Mouse (Mus musculus) intestine, embryonic 16.5 days (tissue): ENCODE data around the gene Gm5286. TPM values are rescaled to one million over a fixed set of nuclear protein-coding genes. Genes with fewer than 3 reads are reported as not detected.
"Not testable (repeated sequence)": the region's sequence is repeated elsewhere in the genome, so short reads cannot be mapped to it uniquely, and the experiment has no call there.

Experiments
- ATAC-seq: fragments of 200-750 bp; cut with Nextera tagmentation; 2 replicates; pipeline ENCODE4 v1.8.0; 2017; ENCODE audit warnings: moderate TSS enrichment, moderate library complexity
- H3K27ac ChIP-seq: fragments of 300-500 bp; sonication (generic); 2 replicates; pipeline ENCODE4 v1.5.1; 2014; ENCODE audit warnings: mild to moderate bottlenecking, low read length
- H3K27me3 ChIP-seq: fragments of 300-500 bp; sonication (generic); replicated peaks from 2 replicates; pipeline ENCODE4 v1.6.1; 2014; ENCODE audit warnings: low read length, control low read depth, mixed read lengths; ENCODE audit not compliant: control insufficient read depth, insufficient read depth
- H3K36me3 ChIP-seq: fragments of 300-500 bp; sonication (generic); 2 replicates; pipeline ENCODE4 v1.6.1; 2014; ENCODE audit warnings: low read length, control low read depth; ENCODE audit not compliant: control insufficient read depth, insufficient read depth
- H3K4me1 ChIP-seq: fragments of 300-500 bp; sonication (generic); 2 replicates; pipeline ENCODE4 v1.6.1; 2014; ENCODE audit warnings: low read length, control low read depth, mixed read lengths; ENCODE audit not compliant: control insufficient read depth, insufficient read depth
- H3K4me2 ChIP-seq: fragments of 300-500 bp; sonication (generic); 2 replicates; pipeline ENCODE4 v1.6.1; 2014; ENCODE audit warnings: low read depth, low read length, control low read depth
- H3K4me3 ChIP-seq: fragments of 300-500 bp; sonication (generic); 2 replicates; pipeline ENCODE4 v1.5.1; 2014; ENCODE audit warnings: mild to moderate bottlenecking, low read length
- H3K9ac ChIP-seq: fragments of 300-500 bp; sonication (generic); 2 replicates; pipeline ENCODE4 v1.6.1; 2014; ENCODE audit warnings: low read depth, low read length
- H3K9me3 ChIP-seq: fragments of 300-500 bp; sonication (generic); 2 replicates; pipeline ENCODE4 v1.6.1; 2016; ENCODE audit warnings: low read length, control low read depth; ENCODE audit not compliant: control insufficient read depth
- WGBS: fragments of 180-500 bp; shearing (Covaris S2); extraction: QIAGEN DNeasy Blood & Tissue Kit; methylation state at CpG from one replicate; pipeline ENCODE4 v1.1.7; 2014; 5-methylcytosine and 5-hydroxymethylcytosine counted together
- polyA plus RNA-seq: library from polyadenylated mRNA; unstranded; fragments of >200 nt; fragmentation: Nextera tagmentation; extraction: Ambion mirVana; gene quantifications from 2 replicates; pipeline ENCODE4 v1.2.1, GENCODE M21; 2015

Gm5286 gene
- not detected in 2 replicates for polyA plus RNA-seq

DNA sequence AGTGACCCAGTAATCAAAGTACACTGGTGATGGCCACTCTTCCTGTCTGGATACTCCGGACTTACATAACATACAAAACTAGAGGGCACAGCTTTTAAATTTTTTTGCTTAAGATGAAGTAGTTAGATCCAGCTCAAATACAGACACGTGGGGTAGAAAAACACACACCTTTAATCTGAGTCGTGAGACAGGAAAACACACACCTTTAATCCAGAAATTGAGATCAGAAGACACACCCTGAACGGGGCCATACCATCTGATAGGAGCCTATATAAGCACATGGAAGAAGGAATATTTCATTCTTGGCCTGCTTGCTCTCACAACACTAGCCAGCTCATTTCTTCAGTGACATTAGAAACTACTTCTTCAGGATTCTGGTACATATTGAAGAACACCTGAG is at the start of gene Gm5286:
Gene Gm5286, plus strand, starts transcription at position 301 of the 400 bp plus-strand sequence.
- H3K9ac ChIP-seq, H3K27me3 ChIP-seq, H3K9me3 ChIP-seq, H3K4me3 ChIP-seq, ATAC-seq, H3K4me2 ChIP-seq, H3K36me3 ChIP-seq, H3K4me1 ChIP-seq, H3K27ac ChIP-seq: not testable (repeated sequence)
- WGBS = 83% methylated on average over 2 of the region's 4 CpGs

DNA sequence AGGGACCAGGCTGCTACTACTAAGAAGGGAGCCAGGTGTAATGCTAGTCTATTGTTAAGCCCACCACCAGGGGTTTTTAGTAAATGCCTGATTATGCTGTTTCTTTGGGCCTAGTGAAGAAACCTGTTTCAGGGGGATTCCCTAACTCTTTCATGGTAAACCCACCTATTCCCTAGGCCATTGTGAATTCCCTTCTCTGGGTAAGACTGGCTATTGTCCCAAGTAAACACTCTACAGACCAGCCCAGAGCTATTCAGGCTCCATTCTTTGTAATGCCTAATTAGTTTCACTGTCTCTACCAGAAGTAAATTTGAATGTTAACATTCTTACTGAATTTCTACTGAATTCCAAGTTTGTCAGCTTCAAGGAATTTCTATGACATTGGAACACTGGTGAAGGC is 29.2 kb upstream of the Gm5286 start:
- H3K36me3 ChIP-seq, H3K27me3 ChIP-seq, H3K27ac ChIP-seq, H3K4me2 ChIP-seq, H3K4me1 ChIP-seq, H3K4me3 ChIP-seq, H3K9me3 ChIP-seq, H3K9ac ChIP-seq, ATAC-seq: not testable (repeated sequence)

DNA sequence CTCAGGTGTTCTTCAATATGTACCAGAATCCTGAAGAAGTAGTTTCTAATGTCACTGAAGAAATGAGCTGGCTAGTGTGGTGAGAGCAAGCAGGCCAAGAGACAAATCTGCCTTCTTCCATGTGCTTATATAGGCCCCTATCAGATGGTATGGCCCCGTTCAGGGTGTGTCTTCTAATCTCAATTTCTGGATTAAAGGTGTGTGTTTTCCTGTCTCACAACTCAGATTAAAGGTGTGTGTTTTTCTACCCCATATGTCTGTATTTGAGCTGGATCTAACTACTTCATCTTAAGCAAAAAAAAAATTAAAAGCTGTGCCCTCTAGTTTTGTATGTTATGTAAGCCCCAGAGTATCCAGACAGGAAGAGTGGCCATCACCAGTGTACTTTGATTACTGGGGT is 18.4 kb upstream of the Gm5286 start, which contains the start of gene Gm10696:
Gene Gm10696, minus strand, starts transcription at position 101 of the 400 bp plus-strand sequence.
- not testable (repeated sequence) for H3K9me3 ChIP-seq, H3K4me2 ChIP-seq, H3K36me3 ChIP-seq, H3K9ac ChIP-seq, H3K27me3 ChIP-seq, H3K4me3 ChIP-seq, ATAC-seq, H3K27ac ChIP-seq, H3K4me1 ChIP-seq
- 81% methylated on average over 1 of the region's 1 CpGs for WGBS

Other genes starting within 250 kb of the Gm5286 start
- not detected in 2 replicates for gene Tdpoz5, start 235.4 kb upstream of the Gm5286 start, polyA plus RNA-seq
- 0.06 and 0.24 TPM in 2 replicates for gene Gm9125, start 141.8 kb upstream of the Gm5286 start, polyA plus RNA-seq
- gene Gm10697, start 124.1 kb upstream of the Gm5286 start, polyA plus RNA-seq = not detected in 2 replicates
- gene Gm10696, start 18.5 kb upstream of the Gm5286 start, polyA plus RNA-seq = not detected in 2 replicates
- not detected in 2 replicates for gene Gm4778, start 67.3 kb downstream of the Gm5286 start, polyA plus RNA-seq
- gene Them4, start 113.4 kb downstream of the Gm5286 start, polyA plus RNA-seq = 18.5 and 19.4 TPM in 2 replicates
- 0.42 TPM in 1 of 2 replicates, not detected in the other for gene Them5, start 145.4 kb downstream of the Gm5286 start, polyA plus RNA-seq
- gene C2cd4d, start 165.7 kb downstream of the Gm5286 start, polyA plus RNA-seq = 0.38 and 0.71 TPM in 2 replicates
- gene Rorc, start 176.1 kb downstream of the Gm5286 start, polyA plus RNA-seq = 11.8 and 14.6 TPM in 2 replicates
- gene Lingo4, start 201.8 kb downstream of the Gm5286 start, polyA plus RNA-seq = 0.48 and 0.54 TPM in 2 replicates
- 9.0 and 10.3 TPM in 2 replicates for gene Tdrkh, start 216.6 kb downstream of the Gm5286 start, polyA plus RNA-seq
- gene Mrpl9, start 246.6 kb downstream of the Gm5286 start, polyA plus RNA-seq = 68.1 and 77.6 TPM in 2 replicates
- 0.17 and 0.23 TPM in 2 replicates for gene Oaz3, start 247.2 kb downstream of the Gm5286 start, polyA plus RNA-seq